Mouse (Mus musculus) bone marrow, adult 2 months (tissue): ENCODE measurements at regions not wholly inside any gene's neighbourhood (a gene's known extent, or its start where the extent isn't known, plus 50 kb on each side); places are given as distances from the start of the nearest gene placed in this dataset.

Source experiments
- CTCF ChIP-seq: fragments of 200-500 bp; IDR thresholded peaks from 2 replicates; pipeline ENCODE4 v1.5.1; 2011; ENCODE audit warnings: low read length, control low read depth; ENCODE audit not compliant: control insufficient read depth, insufficient read depth
- POLR2A ChIP-seq: fragments of 200-500 bp; IDR thresholded peaks from 2 replicates; pipeline ENCODE4 v1.6.1; 2011; ENCODE audit warnings: low read depth, mild to moderate bottlenecking, control low read depth, low read length, borderline replicate concordance; ENCODE audit not compliant: control insufficient read depth

DNA sequence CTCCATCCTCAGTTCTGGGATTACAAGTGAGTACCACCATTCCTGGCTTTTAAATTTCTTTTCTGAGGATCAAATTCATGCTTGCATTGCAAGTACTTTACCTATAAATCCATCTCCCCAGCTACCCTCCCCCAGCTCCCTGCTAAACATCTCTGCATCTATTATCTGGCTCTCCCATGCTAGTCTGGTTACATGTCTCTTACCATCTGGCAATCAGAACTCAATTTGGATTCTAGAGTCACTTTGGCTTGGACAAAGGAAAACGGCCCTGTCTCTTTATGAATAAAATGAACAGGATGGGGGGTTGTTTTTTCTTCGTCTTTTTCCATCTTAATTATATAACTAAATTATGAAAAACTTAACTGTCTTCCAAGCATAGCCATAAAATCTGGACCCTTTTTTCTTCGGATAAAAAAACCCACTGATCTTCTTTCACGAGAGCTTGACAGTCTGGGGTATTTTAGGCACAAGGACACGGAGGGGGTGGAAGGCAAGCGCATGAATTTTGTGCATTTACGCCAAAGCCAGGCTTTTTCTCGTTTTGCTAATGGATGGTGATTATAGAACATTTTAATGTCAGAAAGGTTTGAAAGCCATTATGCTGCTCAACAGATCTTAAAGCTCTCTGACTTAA is 151.6 kb downstream of the Cmpk2 start:
- TF ChIP-seq POLR2A (no peak), CTCF (no peak)
